ENCODE assay signal across 18 mouse cellular contexts in genomic region chr8:92343544-92343943, GRCm38 (mm10). TPM values are rescaled to one million over a fixed set of nuclear protein-coding genes. Genes with fewer than 3 reads are reported as not detected.
"Had no signal": no experiment of that assay in that cellular context is flagged by ENCODE, and none has a peak within 500 bp of the region (broad histone marks: within the 10 kb centered on the region; RNA-seq: fewer than 3 reads in every experiment).

No protein-coding gene starts in this region.

- H3K36me3 ChIP-seq: neural tube, embryonic 13.5 days; neural tube, embryonic 15.5 days; stomach, embryonic 15.5 days had no signal

- H3K27me3 ChIP-seq: stomach, embryonic 15.5 days had no signal

- H3K9ac ChIP-seq: neural tube, embryonic 13.5 days; neural tube, embryonic 15.5 days; stomach, embryonic 15.5 days had no signal

- H3K4me3 ChIP-seq: neural tube, embryonic 13.5 days; neural tube, embryonic 15.5 days; stomach, embryonic 15.5 days had no signal

- H3K27ac ChIP-seq: neural tube, embryonic 13.5 days; neural tube, embryonic 15.5 days; stomach, embryonic 15.5 days; stomach, postnatal 0 days had no signal

- DNase-seq: retina, postnatal 1 day; right cerebral cortex, adult 18-20 months; right cerebral cortex, postnatal 14 days; right cerebral cortex, postnatal 25 days; right cerebral cortex, postnatal 4 days; spleen, adult 18-20 months; thymus, adult 18-20 months; thymus, adult 2 months; thymus, postnatal 14 days; thymus, postnatal 25 days; thymus, postnatal 36 days; thymus, postnatal 4 days had no signal

- H3K4me1 ChIP-seq: neural tube, embryonic 13.5 days; neural tube, embryonic 15.5 days; stomach, embryonic 15.5 days had no signal

- H3K9me3 ChIP-seq: neural tube, embryonic 13.5 days; neural tube, embryonic 15.5 days; stomach, embryonic 15.5 days had no signal

- H3K4me2 ChIP-seq: neural tube, embryonic 13.5 days; neural tube, embryonic 15.5 days; stomach, embryonic 15.5 days had no signal

RNA-seq across cellular contexts. Expression of gene Irx5, which starts 13.9 kb away (rescaled TPM):
- total RNA-seq: neutrophil, adult 5-6 weeks had no signal
- polyA plus RNA-seq: thymus, postnatal 0 days had no signal
